Mouse (Mus musculus) testis, adult 2 months (tissue): Measurements from ENCODE around the gene Abi1. TPM values are rescaled to one million over a fixed set of nuclear protein-coding genes. Genes with fewer than 3 reads are reported as not detected.
"Not testable (repeated sequence)": the region's sequence is repeated elsewhere in the genome, so short reads cannot be mapped to it uniquely, and the experiment has no call there.

ENCODE experiments used
- H3K27ac ChIP-seq: fragments of 200-500 bp; 2 replicates; pipeline ENCODE4 v1.5.1; 2012; ENCODE audit warnings: low read depth, low read length; ENCODE audit not compliant: control insufficient read depth, insufficient read depth
- H3K27me3 ChIP-seq: fragments of 200-500 bp; 2 replicates; pipeline ENCODE4 v1.6.1; 2012; ENCODE audit warnings: mild to moderate bottlenecking, low read length, moderate library complexity; ENCODE audit not compliant: control insufficient read depth, insufficient read depth
- H3K36me3 ChIP-seq: fragments of 200-500 bp; 2 replicates; pipeline ENCODE4 v1.6.1; 2012; ENCODE audit warnings: mild to moderate bottlenecking, low read length; ENCODE audit not compliant: control insufficient read depth, insufficient read depth
- H3K4me1 ChIP-seq: fragments of 200-500 bp; 2 replicates; pipeline ENCODE4 v1.6.1; 2012; ENCODE audit warnings: low read length; ENCODE audit not compliant: control insufficient read depth, insufficient read depth
- H3K4me3 ChIP-seq: fragments of 200-500 bp; 2 replicates; pipeline ENCODE4 v1.5.1; 2012; ENCODE audit warnings: low read depth, mild to moderate bottlenecking, low read length, moderate library complexity, mixed read lengths; ENCODE audit not compliant: control insufficient read depth
- CTCF ChIP-seq: fragments of 200-500 bp; IDR thresholded peaks from 2 replicates; pipeline ENCODE4 v1.5.1; 2012; ENCODE audit warnings: low read depth, mild to moderate bottlenecking, inconsistent platforms, low read length, moderate library complexity; ENCODE audit not compliant: control insufficient read depth, insufficient read depth, insufficient replicate concordance
- POLR2A ChIP-seq: fragments of 200-500 bp; IDR thresholded peaks from 2 replicates; pipeline ENCODE4 v1.6.1; 2012; ENCODE audit warnings: low read depth, mild to moderate bottlenecking, inconsistent platforms, low read length, moderate library complexity; ENCODE audit not compliant: control insufficient read depth
- polyA plus RNA-seq: library from polyadenylated mRNA; depleted of rRNA; stranded (reverse); fragments of >200 nt; gene quantifications from 2 replicates; pipeline ENCODE4 v1.2.3, GENCODE M21; 2012

Abi1 gene
- polyA plus RNA-seq, 1 experiment: 29.1 TPM

- no peak overlapping the region for H3K4me3 ChIP-seq
- H3K4me1 ChIP-seq: no peaks in the 10 kb centered on the region
- TF ChIP-seq CTCF: no peak
- TF ChIP-seq POLR2A: no peak
- no peaks in the 10 kb centered on the region for H3K36me3 ChIP-seq
- no peaks in the 10 kb centered on the region for H3K27me3 ChIP-seq
- H3K27ac ChIP-seq: no peak overlapping the region
Observed at GRCm38 (mm10) chr2:22962970-22963369, 77.1 kb downstream of the Abi1 start.

- Histone ChIP-seq H3K27me3 (no peaks in the 10 kb centered on the region), H3K4me1 (no peaks in the 10 kb centered on the region), H3K4me3 (no peak overlapping the region), H3K36me3 (no peaks in the 10 kb centered on the region), H3K27ac (no peak overlapping the region)
- TF ChIP-seq CTCF: no peak
- no peak for TF ChIP-seq POLR2A
Observed at GRCm38 (mm10) chr2:22962242-22962641, 77.8 kb downstream of the Abi1 start.

- Histone ChIP-seq H3K27ac (no peak overlapping the region), H3K4me1 (no peaks in the 10 kb centered on the region), H3K27me3 (no peaks in the 10 kb centered on the region), H3K36me3 (no peaks in the 10 kb centered on the region), H3K4me3 (no peak overlapping the region)
- TF ChIP-seq POLR2A (no peak), CTCF (no peak)
Observed at GRCm38 (mm10) chr2:22961681-22962080, 78.4 kb downstream of the Abi1 start.

GRCm38 (mm10) chr2:22957415-22957814 lies 82.6 kb downstream of the Abi1 start:
- Histone ChIP-seq H3K27me3 (no peaks in the 10 kb centered on the region), H3K4me3 (no peak overlapping the region), H3K36me3 (no peaks in the 10 kb centered on the region), H3K4me1 (no peaks in the 10 kb centered on the region), H3K27ac (no peak overlapping the region)
- no peak for TF ChIP-seq CTCF
- no peak for TF ChIP-seq POLR2A

- Histone ChIP-seq H3K36me3 (no peaks in the 10 kb centered on the region), H3K4me3 (no peak overlapping the region), H3K27ac (no peak overlapping the region), H3K4me1 (no peaks in the 10 kb centered on the region), H3K27me3 (no peaks in the 10 kb centered on the region)
- TF ChIP-seq POLR2A (no peak), CTCF (no peak)
Observed at GRCm38 (mm10) chr2:22955914-22956313, 84.1 kb downstream of the Abi1 start.

- TF ChIP-seq POLR2A: no peak
- TF ChIP-seq CTCF: no peak
- Histone ChIP-seq H3K27me3 (no peaks in the 10 kb centered on the region), H3K4me3 (no peak overlapping the region), H3K27ac (no peak overlapping the region), H3K36me3 (no peaks in the 10 kb centered on the region), H3K4me1 (no peaks in the 10 kb centered on the region)
Observed at GRCm38 (mm10) chr2:22954278-22954677, 85.8 kb downstream of the Abi1 start.

- no peaks in the 10 kb centered on the region for H3K4me1 ChIP-seq
- no peaks in the 10 kb centered on the region for H3K27me3 ChIP-seq
- H3K4me3 ChIP-seq: no peak overlapping the region
- H3K27ac ChIP-seq: no peak overlapping the region
- TF ChIP-seq CTCF: no peak
- TF ChIP-seq POLR2A: no peak
- no peaks in the 10 kb centered on the region for H3K36me3 ChIP-seq
Observed at GRCm38 (mm10) chr2:22949956-22950355, 90.1 kb downstream of the Abi1 start.

GRCm38 (mm10) chr2:22933556-22933955 lies 106.5 kb downstream of the Abi1 start:
- Histone ChIP-seq H3K36me3 (no peaks in the 10 kb centered on the region), H3K4me1 (no peaks in the 10 kb centered on the region), H3K27me3 (no peaks in the 10 kb centered on the region), H3K4me3 (no peak overlapping the region), H3K27ac (no peak overlapping the region)
- TF ChIP-seq CTCF: no peak

GRCm38 (mm10) chr2:22928259-22928658 lies 111.8 kb downstream of the Abi1 start:
- no peaks in the 10 kb centered on the region for H3K36me3 ChIP-seq
- TF ChIP-seq CTCF: no peak
- TF ChIP-seq POLR2A: no peak
- no peak overlapping the region for H3K4me3 ChIP-seq
- no peaks in the 10 kb centered on the region for H3K4me1 ChIP-seq
- H3K27ac ChIP-seq: no peak overlapping the region
- H3K27me3 ChIP-seq: no peaks in the 10 kb centered on the region

- H3K4me1 ChIP-seq, H3K27ac ChIP-seq, H3K27me3 ChIP-seq, H3K4me3 ChIP-seq, H3K36me3 ChIP-seq: not testable (repeated sequence)
Observed at GRCm38 (mm10) chr2:22925911-22926310, 114.1 kb downstream of the Abi1 start.
